Mouse (Mus musculus): Measurements from ENCODE around the gene Babam2.
A peak's percentile ranks its signal among the peaks of the same experiment; 100 is the strongest.
"Not testable (repeated sequence)": the region's sequence is repeated elsewhere in the genome, so short reads cannot be mapped to it uniquely, and the experiment has no call there.

The Babam2 gene

GRCm38 (mm10) chr5:31949389-31949788 lies 251.9 kb downstream of the Babam2 start:
- no peak for DNase-seq

DNA sequence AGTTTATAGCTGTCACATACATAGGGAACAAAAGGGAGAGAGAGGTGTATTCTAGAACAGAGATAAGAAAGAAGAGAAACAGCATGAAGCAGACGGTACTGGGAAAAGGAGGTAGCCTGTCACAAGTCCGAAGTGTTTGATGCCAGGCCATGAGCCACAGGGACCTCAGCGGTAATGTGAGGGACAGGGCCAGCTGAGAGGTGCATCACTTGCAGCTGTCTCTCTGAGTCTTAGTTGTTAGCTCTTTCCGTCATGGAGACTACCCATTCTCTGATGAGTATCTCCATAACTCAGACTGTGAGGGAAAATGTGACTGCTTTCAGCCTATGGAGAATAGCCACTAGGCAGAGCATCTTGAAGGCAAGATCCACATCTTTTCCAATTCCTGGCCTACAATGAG lies 253.0 kb downstream of the Babam2 start:
- DNase-seq = no peak

DNA sequence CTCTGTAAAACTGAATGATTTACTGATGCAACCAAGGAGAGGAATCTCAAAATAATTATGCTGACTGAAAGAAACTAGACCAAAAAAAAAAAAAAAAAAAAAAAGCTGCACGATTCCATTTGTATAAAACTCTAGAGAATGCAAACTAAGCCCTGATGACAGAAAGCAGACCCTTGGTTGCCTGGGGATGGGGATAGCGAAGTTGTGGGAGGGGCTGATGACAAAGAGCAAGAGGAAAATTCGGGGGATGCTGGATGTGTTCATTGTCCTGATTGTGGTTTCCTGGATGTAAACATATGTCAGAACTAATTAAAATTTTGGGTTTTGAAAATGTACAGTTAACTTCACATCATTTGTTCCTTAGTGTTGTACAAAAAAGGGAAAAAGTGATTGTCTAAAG lies 257.7 kb downstream of the Babam2 start:
- no peak for DNase-seq

DNA sequence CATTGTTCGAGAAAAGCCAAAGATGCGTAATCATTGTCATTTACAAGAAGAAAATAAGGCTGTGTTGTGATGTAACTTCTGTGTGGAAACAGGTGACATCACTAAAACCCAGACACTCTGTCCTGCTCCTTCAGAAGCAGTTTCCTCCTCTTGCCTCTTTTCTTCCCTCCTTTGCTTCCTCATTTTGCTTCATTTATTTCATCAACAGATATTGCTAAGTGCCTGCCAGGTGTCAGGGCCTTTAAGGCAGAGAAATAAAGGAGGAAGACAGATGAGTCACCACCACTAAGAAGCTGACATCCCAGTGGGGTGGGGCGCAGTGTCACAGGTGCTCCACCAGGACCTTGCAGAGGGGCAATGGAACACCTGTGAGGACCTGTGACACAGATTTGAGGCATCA lies 258.9 kb downstream of the Babam2 start:
- no peak for DNase-seq

DNA sequence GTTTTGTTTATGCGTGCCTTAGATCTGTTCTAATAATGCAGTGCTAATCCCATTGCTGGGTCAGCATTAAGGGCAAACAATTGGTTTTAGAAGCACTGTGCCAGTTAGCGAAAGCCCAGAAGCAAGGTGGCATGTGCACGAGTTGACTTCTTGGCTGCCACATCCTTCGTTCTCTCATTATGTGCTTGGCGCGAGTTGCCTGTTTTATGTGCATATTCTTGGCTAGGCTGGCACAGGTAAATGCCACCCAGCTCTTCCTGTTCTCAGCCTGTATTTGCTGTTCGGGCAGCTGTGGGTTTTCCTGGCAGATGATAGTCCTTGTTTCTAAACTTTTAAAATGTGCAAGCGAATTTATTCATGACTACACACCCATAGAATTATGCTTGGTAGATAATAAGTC lies 262.4 kb downstream of the Babam2 start:
- no peak for DNase-seq

DNA sequence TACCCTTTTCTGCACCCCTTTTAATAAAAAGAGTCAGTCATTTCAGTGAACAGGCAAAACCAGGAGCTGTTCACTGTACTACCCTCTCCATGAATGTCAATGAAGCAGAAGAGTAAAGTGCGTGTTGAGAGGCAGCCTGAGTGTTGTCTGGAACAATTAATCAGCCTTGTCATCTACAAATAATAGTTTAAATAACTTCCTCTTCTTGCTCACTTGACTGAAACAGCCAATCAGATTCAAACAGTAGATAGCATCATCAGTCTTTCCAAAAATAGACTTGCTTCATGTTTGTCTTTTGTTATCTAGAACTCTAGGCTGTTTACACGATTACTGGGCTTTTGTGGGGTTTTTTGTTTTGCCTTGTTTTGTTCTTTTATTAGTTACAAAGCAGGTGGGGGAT lies 263.9 kb downstream of the Babam2 start:
- DNase-seq = no peak

DNA sequence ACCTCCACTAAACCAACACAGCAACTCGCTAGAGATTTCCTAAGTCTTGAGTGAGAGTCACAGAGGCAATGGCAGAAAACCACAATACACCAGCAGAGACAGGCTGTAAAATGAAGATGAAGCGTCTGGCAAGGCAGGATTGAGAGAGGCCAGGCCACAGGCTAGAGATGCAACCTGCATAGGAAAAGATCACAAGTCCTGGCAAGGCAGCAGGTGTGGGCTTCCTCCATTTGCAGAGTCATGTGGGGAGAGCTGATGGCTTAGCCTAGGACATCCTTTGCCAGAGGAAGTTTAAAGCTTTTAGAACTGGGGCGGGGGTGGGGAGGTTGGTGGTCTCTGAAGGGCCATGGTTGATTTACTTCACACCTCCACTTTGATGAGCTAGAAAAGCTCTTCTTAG lies 264.9 kb downstream of the Babam2 start:
- peak in 1 of 2 experiments; percentile 53 for DNase-seq

DNA sequence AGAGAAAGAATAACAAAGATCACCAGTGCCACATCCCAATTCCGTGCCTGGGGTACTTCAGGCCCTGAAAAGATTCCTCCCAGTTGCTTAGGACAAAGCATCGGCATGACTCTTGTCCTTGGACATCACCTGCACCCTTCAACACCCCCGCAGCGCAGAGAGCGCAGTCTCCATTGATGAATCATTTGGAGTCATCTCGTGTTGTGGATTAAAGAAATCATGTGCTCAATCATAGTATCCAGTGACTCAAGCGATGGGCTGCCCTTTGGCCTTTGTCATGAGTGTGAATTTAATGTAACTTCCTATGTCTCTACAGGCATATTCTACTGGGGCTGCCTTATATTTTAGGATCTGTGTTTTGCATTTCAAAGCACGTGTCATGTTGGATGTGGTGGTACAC lies 265.9 kb downstream of the Babam2 start:
- no peak for DNase-seq

DNA sequence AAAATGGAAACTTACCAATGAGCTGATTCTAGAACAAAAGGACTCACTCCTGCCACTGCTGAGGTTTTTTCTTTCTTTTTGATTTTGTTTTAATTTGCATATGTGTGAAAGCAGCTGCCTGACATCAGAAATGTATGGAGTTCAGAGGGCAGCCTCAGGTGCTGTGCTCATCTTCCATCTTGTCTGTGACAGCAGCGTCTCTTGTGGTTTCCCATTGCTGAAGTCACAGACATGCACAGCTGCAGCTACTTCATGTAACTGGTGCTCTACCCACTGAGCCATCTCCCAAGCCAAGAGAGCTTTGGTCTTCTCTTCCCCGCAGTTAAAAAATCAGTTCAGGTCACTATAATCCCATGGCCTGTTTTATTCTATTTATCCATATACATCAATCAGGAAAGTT lies 266.4 kb downstream of the Babam2 start:
- DNase-seq = peak; percentile 55 to 84

- DNase-seq = peak in 1 of 2 experiments; percentile 41
Measured at GRCm38 (mm10) chr5:31966741-31967140, 269.3 kb downstream of the Babam2 start.

DNA sequence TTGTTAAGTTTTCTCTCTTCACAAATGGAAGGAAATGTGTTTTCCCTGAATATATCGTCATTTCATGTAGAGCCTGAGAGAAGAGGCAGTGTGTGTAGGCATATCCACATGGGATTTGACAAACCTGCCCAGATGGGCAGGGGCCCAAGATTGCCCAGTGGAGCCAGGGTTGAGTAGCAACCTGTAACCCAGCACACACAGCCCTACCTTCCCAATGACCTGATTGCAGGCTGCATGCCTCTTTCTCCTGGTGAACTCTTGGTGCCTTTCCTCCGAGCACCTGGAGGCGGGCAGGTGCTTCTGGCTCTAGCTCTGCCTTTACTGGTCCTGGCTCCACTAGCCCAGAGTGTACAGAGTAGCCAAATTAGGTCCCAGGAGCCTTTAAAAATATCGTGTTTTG lies 270.0 kb downstream of the Babam2 start:
- no peak for DNase-seq

- DNase-seq = no peak
Measured at GRCm38 (mm10) chr5:31968046-31968506, 270.6 kb downstream of the Babam2 start.

DNA sequence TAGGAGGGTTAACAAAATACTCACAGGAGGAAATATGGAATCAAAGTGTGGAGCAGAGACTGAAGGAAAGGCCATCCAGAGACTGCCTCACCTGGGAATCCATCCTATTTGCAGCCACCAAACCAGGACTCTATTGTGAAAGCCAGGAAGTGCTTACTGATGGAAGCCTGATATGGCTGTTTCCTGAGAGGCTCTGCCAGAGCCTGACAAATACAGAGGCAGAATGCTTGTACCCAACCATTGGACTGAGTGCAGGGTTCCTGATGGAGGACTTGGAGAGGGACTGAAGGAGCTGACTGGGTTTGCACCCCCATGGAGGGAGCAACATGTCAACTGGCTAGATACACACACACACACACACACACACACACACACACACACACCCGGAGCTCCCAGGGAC lies 274.9 kb downstream of the Babam2 start:
- not testable (repeated sequence) for DNase-seq

- no peak for DNase-seq
Measured at GRCm38 (mm10) chr5:31974614-31975168, 277.2 kb downstream of the Babam2 start.

GRCm38 (mm10) chr5:31982061-31982460 lies 284.6 kb downstream of the Babam2 start:
- DNase-seq = no peak

- DNase-seq = no peak
Measured at GRCm38 (mm10) chr5:31983161-31983560, 285.7 kb downstream of the Babam2 start.

DNA sequence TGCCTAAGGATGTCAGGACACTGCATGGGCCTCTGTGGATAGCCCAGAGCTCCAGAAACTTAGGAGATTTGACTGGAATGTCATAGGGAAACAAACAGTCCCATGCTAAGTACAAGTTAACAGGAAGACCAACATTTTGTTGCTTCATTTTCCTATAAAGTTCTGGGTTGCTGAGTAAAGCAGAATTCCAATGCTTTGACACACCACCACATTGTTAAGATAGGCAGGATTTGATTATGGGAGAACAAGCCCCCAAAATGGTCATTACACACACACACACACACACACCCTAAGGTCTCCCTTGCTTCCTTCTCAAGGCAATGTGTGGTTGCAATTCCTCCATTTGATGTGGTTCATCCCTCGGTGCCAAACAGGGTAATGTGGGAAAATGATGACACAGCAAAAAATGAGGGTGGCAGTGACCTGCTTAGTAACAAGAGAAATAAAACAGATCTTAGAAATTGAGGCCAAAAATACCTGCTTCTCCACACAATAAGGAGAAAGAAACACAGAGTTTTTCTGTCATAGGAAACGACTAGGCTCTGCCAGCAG lies 286.4 kb downstream of the Babam2 start:
- DNase-seq = no peak

GRCm38 (mm10) chr5:31984369-31984961 lies 287.0 kb downstream of the Babam2 start:
- DNase-seq = peak; percentile 62 to 78

DNA sequence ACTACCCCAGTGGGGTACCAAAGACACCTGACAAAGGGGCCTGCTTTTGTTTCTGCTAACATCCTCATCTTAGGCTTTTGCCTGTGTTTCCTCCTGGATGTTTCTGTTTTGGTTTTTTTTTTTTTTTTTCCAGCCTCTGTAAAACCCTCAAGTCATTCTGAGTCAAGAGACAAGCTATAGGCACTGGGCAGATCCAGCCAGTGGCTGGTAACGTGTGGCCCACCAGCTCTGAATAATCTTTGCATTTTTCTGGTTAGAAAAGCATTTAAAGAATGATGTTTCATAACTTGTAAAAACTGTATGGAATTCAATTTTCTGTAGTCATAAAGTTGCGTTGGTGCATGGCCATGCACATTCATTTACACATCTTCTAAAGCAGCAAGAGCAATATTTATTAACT lies 287.5 kb downstream of the Babam2 start:
- DNase-seq = no peak

DNA sequence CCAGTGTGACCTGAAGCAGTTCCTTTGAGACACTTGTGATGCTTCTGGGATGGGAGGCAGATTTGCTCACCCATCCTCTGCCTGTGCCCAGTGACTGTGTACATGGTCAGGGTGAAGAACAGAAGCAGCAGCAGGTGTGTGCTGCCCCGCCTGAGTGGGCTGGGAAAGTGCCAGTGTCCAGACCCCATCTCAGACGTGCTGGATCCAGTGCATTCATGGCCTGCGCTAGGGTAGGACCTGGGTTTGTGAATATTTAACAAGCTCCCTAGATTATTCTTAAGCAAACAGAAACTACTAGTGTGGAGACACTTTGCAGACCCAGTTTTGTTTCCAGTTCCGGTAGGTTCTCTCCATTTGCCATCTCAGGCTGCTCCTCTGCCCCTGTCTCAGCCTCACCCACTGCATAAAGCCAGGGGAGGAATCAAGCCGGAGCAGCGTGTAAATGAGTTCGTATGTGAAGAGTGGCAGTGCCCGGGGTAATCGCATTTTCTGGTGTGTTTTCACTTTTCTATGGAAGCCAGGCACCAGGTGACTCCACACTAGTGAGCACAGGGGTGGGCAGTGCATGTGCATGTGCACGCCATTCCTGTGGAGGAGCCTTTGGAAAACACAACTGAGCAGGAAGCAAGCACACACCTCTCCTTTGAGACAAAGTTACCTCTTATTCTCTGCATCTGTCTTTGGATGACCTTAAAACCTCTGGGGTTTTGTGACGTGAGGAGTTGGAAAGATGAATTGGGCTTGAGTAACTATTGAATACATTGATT lies 290.2 kb downstream of the Babam2 start:
- no peak for DNase-seq

- no peak for DNase-seq
Measured at GRCm38 (mm10) chr5:31997189-31997954, 299.9 kb downstream of the Babam2 start.

- DNase-seq = no peak
Measured at GRCm38 (mm10) chr5:31998806-31999205, 301.3 kb downstream of the Babam2 start.

- no peak for DNase-seq
Measured at GRCm38 (mm10) chr5:32000076-32000475, 302.6 kb downstream of the Babam2 start.

Measured in thymus, adult 18-20 months (tissue).